ENCODE assay signal across 9 mouse cellular contexts in genomic region chr6:99439878-99440361, GRCm38 (mm10).
DNase-seq lines count a peak whose midpoint lies in the region; ATAC-seq lines count a peak whose summit lies in the region.
"Had no signal": no experiment of that assay in that cellular context is flagged by ENCODE, and none has a peak within 500 bp of the region (broad histone marks: within the 10 kb centered on the region; RNA-seq: fewer than 3 reads in every experiment).

No protein-coding gene starts in this region.

- H3K27ac ChIP-seq in forebrain, embryonic 14.5 days (ENCODE audit: low read depth, low read length) = peak overlapping the region; percentile 36; the same call in 1 of the 2 replicates
- H3K27ac ChIP-seq in hindbrain, embryonic 12.5 days = peak overlapping the region; percentile 62
- H3K27ac ChIP-seq in liver, embryonic 11.5 days (ENCODE audit: low read depth, low read length) = no peak overlapping the region
- no peak overlapping the region for H3K27ac ChIP-seq in neural tube, embryonic 12.5 days
- H3K27ac ChIP-seq: liver, embryonic 14.5 days had no signal

- peak overlapping the region; percentile 31 for H3K4me2 ChIP-seq in forebrain, embryonic 14.5 days (ENCODE audit: low read length)
- peak overlapping the region; percentile 21 for H3K4me2 ChIP-seq in hindbrain, embryonic 12.5 days (replicated peaks)
- 0 out of 2 replicates have a peak overlapping the region, but pooled peaks have one; percentile 18 for H3K4me2 ChIP-seq in liver, embryonic 11.5 days
- H3K4me2 ChIP-seq in neural tube, embryonic 12.5 days (replicated peaks) = peak overlapping the region; percentile 8

- peak overlapping the region; percentile 41 for H3K9ac ChIP-seq in forebrain, embryonic 14.5 days (ENCODE audit: low read length)
- peak overlapping the region; percentile 46; the same call in 1 of the 2 replicates for H3K9ac ChIP-seq in hindbrain, embryonic 12.5 days
- H3K9ac ChIP-seq in liver, embryonic 11.5 days (ENCODE audit: low read depth, low read length) = no peak overlapping the region
- H3K9ac ChIP-seq in neural tube, embryonic 12.5 days = no peak overlapping the region
- H3K9ac ChIP-seq: liver, embryonic 14.5 days had no signal

- H3K4me1 ChIP-seq in forebrain, embryonic 14.5 days (ENCODE audit: control insufficient read depth, insufficient read depth, low read length) = peaks cover 16% of the 10 kb centered on the region
- peaks cover 30% of the 10 kb centered on the region for H3K4me1 ChIP-seq in hindbrain, embryonic 12.5 days
- peaks cover 7% of the 10 kb centered on the region for H3K4me1 ChIP-seq in liver, embryonic 11.5 days (replicated peaks; ENCODE audit: control insufficient read depth, insufficient read depth, low read length)
- peaks cover 36% of the 10 kb centered on the region for H3K4me1 ChIP-seq in neural tube, embryonic 12.5 days

- no peak overlapping the region for H3K4me3 ChIP-seq in forebrain, embryonic 14.5 days (ENCODE audit: low read depth, low read length)
- no peak overlapping the region for H3K4me3 ChIP-seq in hindbrain, embryonic 12.5 days
- H3K4me3 ChIP-seq in liver, embryonic 11.5 days (ENCODE audit: low read depth, low read length) = no peak overlapping the region
- H3K4me3 ChIP-seq in neural tube, embryonic 12.5 days = no peak overlapping the region

- peak; percentile 24 to 39 for DNase-seq in urinary bladder, postnatal 36 days (ENCODE audit: low spot score in 2 of 2)
- no peak for DNase-seq in urinary bladder, postnatal 4 days (ENCODE audit: low spot score in 2 of 2)
- DNase-seq in forebrain, embryonic 14.5 days (ENCODE audit: low spot score) = peak; percentile 63
- DNase-seq in liver, embryonic 11.5 days (ENCODE audit: low spot score) = peak; percentile 32
- DNase-seq in spleen, postnatal 4 days (ENCODE audit: low spot score in 2 of 2) = no peak
- no peak for DNase-seq in thymus, postnatal 0 days (ENCODE audit: low spot score)

- peak; percentile 61; the same call in 1 of the 2 replicates for ATAC-seq in forebrain, embryonic 14.5 days
- ATAC-seq in hindbrain, embryonic 12.5 days (ENCODE audit: low FRiP score) = peak; percentile 64
- ATAC-seq in liver, embryonic 11.5 days (replicated peaks; ENCODE audit: low FRiP score) = no peak
- ATAC-seq in neural tube, embryonic 12.5 days (ENCODE audit: low FRiP score, low read depth) = no peak

- no peaks in the 10 kb centered on the region; the same call in 1 of the 2 replicates for H3K36me3 ChIP-seq in forebrain, embryonic 14.5 days (ENCODE audit: control insufficient read depth, insufficient read depth, low read length)
- no peaks in the 10 kb centered on the region for H3K36me3 ChIP-seq in hindbrain, embryonic 12.5 days
- H3K36me3 ChIP-seq in liver, embryonic 11.5 days (ENCODE audit: control insufficient read depth, insufficient read depth, low read length) = no peaks in the 10 kb centered on the region; the same call in 1 of the 2 replicates
- H3K36me3 ChIP-seq in neural tube, embryonic 12.5 days = peaks cover 2% of the 10 kb centered on the region; the same call in 1 of the 2 replicates

- H3K27me3 ChIP-seq in forebrain, embryonic 14.5 days (replicated peaks; ENCODE audit: control insufficient read depth, insufficient read depth, low read length) = no peaks in the 10 kb centered on the region
- no peaks in the 10 kb centered on the region for H3K27me3 ChIP-seq in hindbrain, embryonic 12.5 days
- H3K27me3 ChIP-seq in liver, embryonic 11.5 days (replicated peaks; ENCODE audit: control insufficient read depth, insufficient read depth, low read length) = no peaks in the 10 kb centered on the region
- no peaks in the 10 kb centered on the region for H3K27me3 ChIP-seq in neural tube, embryonic 12.5 days (replicated peaks)

- H3K9me3 ChIP-seq in forebrain, embryonic 14.5 days (replicated peaks; ENCODE audit: control insufficient read depth, low read length) = no peaks in the 10 kb centered on the region
- H3K9me3 ChIP-seq in hindbrain, embryonic 12.5 days (replicated peaks) = no peaks in the 10 kb centered on the region
- H3K9me3 ChIP-seq in liver, embryonic 11.5 days (ENCODE audit: control insufficient read depth, low read length) = no peaks in the 10 kb centered on the region
- no peaks in the 10 kb centered on the region for H3K9me3 ChIP-seq in neural tube, embryonic 12.5 days

- 4% methylated on average over 9 of the region's 9 CpGs for WGBS in forebrain, embryonic 14.5 days
- under 1% methylated on average over 9 of the region's 9 CpGs for WGBS in hindbrain, embryonic 12.5 days
- WGBS in liver, embryonic 11.5 days = 26% methylated on average over 9 of the region's 9 CpGs
- WGBS in neural tube, embryonic 12.5 days = 4% methylated on average over 9 of the region's 9 CpGs

Comparison
In these comparisons a context has a peak if more than half of its experiments do, and no peak if none do; other contexts are left out.
1. DNase-seq: peak in urinary bladder, postnatal 36 days (2 of 2), forebrain, embryonic 14.5 days (single experiment) and liver, embryonic 11.5 days (single experiment); none in urinary bladder, postnatal 4 days (0 of 2), spleen, postnatal 4 days (0 of 2) and thymus, postnatal 0 days (single experiment).
2. ATAC-seq: peak in forebrain, embryonic 14.5 days (single experiment) and hindbrain, embryonic 12.5 days (single experiment); none in liver, embryonic 11.5 days (single experiment) and neural tube, embryonic 12.5 days (single experiment).
3. H3K27ac ChIP-seq: peak in forebrain, embryonic 14.5 days (single experiment) and hindbrain, embryonic 12.5 days (single experiment); none in liver, embryonic 11.5 days (single experiment) and neural tube, embryonic 12.5 days (single experiment).
4. H3K9ac ChIP-seq: peak in forebrain, embryonic 14.5 days (single experiment) and hindbrain, embryonic 12.5 days (single experiment); none in liver, embryonic 11.5 days (single experiment) and neural tube, embryonic 12.5 days (single experiment).
5. Peak in every context shown above with its lines, with median percentiles within 50 percentile points of each other: H3K4me2 ChIP-seq.